Mouse (Mus musculus) stomach, postnatal 0 days (tissue): ENCODE measurements around the gene D630045J12Rik. TPM values are rescaled to one million over a fixed set of nuclear protein-coding genes. Genes with fewer than 3 reads are reported as not detected.

Experiments used
- ATAC-seq: fragments of 200-750 bp; cut with Nextera tagmentation; 2 replicates; pipeline ENCODE4 v1.8.0; 2017; ENCODE audit not compliant: low FRiP score, low TSS enrichment
- DNase-seq: peaks from one replicate; pipeline ENCODE4 v3.0.0-alpha.2; 2016; ENCODE audit warnings: low spot score
- H3K27ac ChIP-seq: fragments of 300-500 bp; sonication (generic); replicated peaks from 2 replicates; pipeline ENCODE4 v1.5.1; 2014; ENCODE audit warnings: mild to moderate bottlenecking, control low read depth
- H3K27me3 ChIP-seq: fragments of 300-500 bp; sonication (generic); 2 replicates; pipeline ENCODE4 v1.6.1; 2014; ENCODE audit warnings: low read length; ENCODE audit not compliant: control insufficient read depth, insufficient read depth
- H3K36me3 ChIP-seq: fragments of 300-500 bp; sonication (generic); 2 replicates; pipeline ENCODE4 v1.6.1; 2014; ENCODE audit warnings: low read length, mixed read lengths; ENCODE audit not compliant: control insufficient read depth, insufficient read depth
- H3K4me1 ChIP-seq: fragments of 300-500 bp; sonication (generic); replicated peaks from 2 replicates; pipeline ENCODE4 v1.6.1; 2014; ENCODE audit warnings: antibody characterized with exemption; ENCODE audit not compliant: control insufficient read depth, insufficient read depth
- H3K4me2 ChIP-seq: fragments of 300-500 bp; sonication (generic); replicated peaks from 2 replicates; pipeline ENCODE4 v1.6.1; 2014; ENCODE audit warnings: low read depth, mild to moderate bottlenecking, control low read depth, moderate library complexity
- H3K4me3 ChIP-seq: fragments of 300-500 bp; sonication (generic); 2 replicates; pipeline ENCODE4 v1.5.1; 2014; ENCODE audit warnings: low read depth, low read length, control low read depth
- H3K9ac ChIP-seq: fragments of 300-500 bp; sonication (generic); 2 replicates; pipeline ENCODE4 v1.6.1; 2014; ENCODE audit warnings: mild to moderate bottlenecking, low read length, control low read depth, mixed read lengths
- H3K9me3 ChIP-seq: fragments of 300-500 bp; sonication (generic); 2 replicates; pipeline ENCODE4 v1.6.1; 2016; ENCODE audit warnings: low read length; ENCODE audit not compliant: control insufficient read depth
- CTCF ChIP-seq: IDR thresholded peaks from 2 replicates; pipeline ENCODE4 v1.5.1; 2016; ENCODE audit warnings: antibody characterized with exemption, low read depth, mild to moderate bottlenecking, moderate library complexity
- EP300 ChIP-seq: optimal IDR thresholded peaks from 2 replicates; pipeline ENCODE3; 2016; ENCODE audit warnings: antibody characterized with exemption
- whole genome bisulfite sequencing: fragments of 180-500 bp; shearing (Covaris S2); extraction: QIAGEN DNeasy Blood & Tissue Kit; methylation state at CpG from one replicate; pipeline ENCODE4 v1.1.7; 2014; 5-methylcytosine and 5-hydroxymethylcytosine counted together
- polyA plus RNA-seq: library from polyadenylated mRNA; unstranded; fragments of >200 nt; fragmentation: Nextera tagmentation; extraction: Ambion mirVana; gene quantifications from 2 replicates; pipeline ENCODE4 v1.2.1, GENCODE M21; 2015

D630045J12Rik gene
- polyA plus RNA-seq, 1 experiment from 2014 or later: 0.70 TPM

GRCm38 (mm10) chr6:38145463-38146065 is 108.2 kb downstream of the D630045J12Rik start:
- Histone ChIP-seq H3K4me3 (no peak overlapping the region), H3K4me1 (no peaks in the 10 kb centered on the region; the same call in 1 of the 2 replicates), H3K27ac (peak overlapping the region; percentile 58), H3K27me3 (no peaks in the 10 kb centered on the region), H3K9ac (no peak overlapping the region), H3K9me3 (no peaks in the 10 kb centered on the region), H3K4me2 (no peak overlapping the region), H3K36me3 (peaks cover 4% of the 10 kb centered on the region; the same call in 1 of the 2 replicates)
- ATAC-seq (no peak), DNase-seq (no peak)
- 67% methylated on average over 8 of the region's 8 CpGs for WGBS
- no peak for TF ChIP-seq CTCF

GRCm38 (mm10) chr6:38144161-38144998 is 109.4 kb downstream of the D630045J12Rik start:
- H3K9me3 ChIP-seq: no peaks in the 10 kb centered on the region
- peak overlapping the region; percentile 61; the same call in 1 of the 2 replicates for H3K27ac ChIP-seq
- peak; percentile 47 for ATAC-seq
- no peak overlapping the region for H3K4me3 ChIP-seq
- no peaks in the 10 kb centered on the region for H3K27me3 ChIP-seq
- WGBS: 23% methylated on average over 9 of the region's 9 CpGs
- H3K4me2 ChIP-seq: no peak overlapping the region
- no peaks in the 10 kb centered on the region; the same call in 1 of the 2 replicates for H3K4me1 ChIP-seq
- TF ChIP-seq CTCF: no peak
- no peak for TF ChIP-seq EP300
- H3K9ac ChIP-seq: no peak overlapping the region
- peaks cover 4% of the 10 kb centered on the region; the same call in 1 of the 2 replicates for H3K36me3 ChIP-seq
- DNase-seq: peak; percentile 27

GRCm38 (mm10) chr6:38140402-38140801 is 113.4 kb downstream of the D630045J12Rik start:
- Histone ChIP-seq H3K4me1 (no peaks in the 10 kb centered on the region; the same call in 1 of the 2 replicates), H3K27ac (no peak overlapping the region), H3K9ac (no peak overlapping the region), H3K9me3 (no peaks in the 10 kb centered on the region), H3K36me3 (no peaks in the 10 kb centered on the region), H3K4me2 (no peak overlapping the region), H3K4me3 (no peak overlapping the region), H3K27me3 (no peaks in the 10 kb centered on the region)
- no peak for TF ChIP-seq CTCF
- TF ChIP-seq EP300: no peak
- WGBS: 83% methylated on average over 9 of the region's 9 CpGs
- ATAC-seq (no peak), DNase-seq (no peak)

GRCm38 (mm10) chr6:38139086-38139485 is 114.7 kb downstream of the D630045J12Rik start:
- 78% methylated on average over 3 of the region's 3 CpGs for WGBS
- TF ChIP-seq EP300: no peak
- no peak for TF ChIP-seq CTCF
- Histone ChIP-seq H3K9ac (no peak overlapping the region), H3K9me3 (no peaks in the 10 kb centered on the region), H3K4me3 (no peak overlapping the region), H3K4me1 (no peaks in the 10 kb centered on the region), H3K27ac (no peak overlapping the region), H3K4me2 (no peak overlapping the region), H3K36me3 (no peaks in the 10 kb centered on the region), H3K27me3 (no peaks in the 10 kb centered on the region)
- no peak for DNase-seq
- ATAC-seq: no peak

- ATAC-seq (peak; percentile 66), DNase-seq (peak; percentile 29)
- H3K36me3 ChIP-seq: no peaks in the 10 kb centered on the region
- 61% methylated on average over 8 of the region's 8 CpGs for WGBS
- H3K9me3 ChIP-seq: no peaks in the 10 kb centered on the region
- no peak overlapping the region for H3K9ac ChIP-seq
- no peaks in the 10 kb centered on the region for H3K27me3 ChIP-seq
- no peaks in the 10 kb centered on the region; the same call in 1 of the 2 replicates for H3K4me1 ChIP-seq
- H3K4me2 ChIP-seq: no peak overlapping the region
- H3K4me3 ChIP-seq: no peak overlapping the region
- no peak for TF ChIP-seq EP300
- TF ChIP-seq CTCF: no peak
- no peak overlapping the region for H3K27ac ChIP-seq
Measured at GRCm38 (mm10) chr6:38134806-38135559, 118.8 kb downstream of the D630045J12Rik start.
